8 mouse cellular contexts compared by ENCODE assay signal in genomic region chr8:69625095-69625789, GRCm38 (mm10). TPM values are rescaled to one million over a fixed set of nuclear protein-coding genes. Genes with fewer than 3 reads are reported as not detected.
A peak's percentile ranks its signal among the peaks of the same experiment; 100 is the strongest.
DNase-seq lines count a peak whose midpoint lies in the region; ATAC-seq and TF ChIP-seq lines count a peak whose summit lies in the region.

Zfp868 (minus strand) TSS chr8:69625548.

- in situ Hi-C loops in CH12.LX (cut with MboI; ENCODE audit: low pct_ligation_motif_present, low pct_unique_long_range_greater_than_20kb, low sequenced_read_pairs), result no loop called here

- H3K27ac ChIP-seq in CH12.LX (ENCODE audit: insufficient read depth, low read depth), result peak within 1 kb of the TSS; percentile 68
- peak within 1 kb of the TSS; percentile 92 for H3K27ac ChIP-seq in forebrain, embryonic 11.5 days (ENCODE audit: low read depth, low read length)
- H3K27ac ChIP-seq in heart, embryonic 16.5 days (ENCODE audit: low read length), result peak within 1 kb of the TSS; percentile 99
- peak within 1 kb of the TSS; percentile 96 for H3K27ac ChIP-seq in liver, embryonic 15.5 days (replicated peaks)
- H3K27ac ChIP-seq in neural tube, embryonic 12.5 days, result peak within 1 kb of the TSS; percentile 94

- TF ChIP-seq EP300 in CH12.LX (IDR thresholded peaks at IDR 0.05; ENCODE audit: low read length), result no peak

- H3K27me3 ChIP-seq in CH12.LX (replicated peaks), result no peaks in the 10 kb centered on the region
- no peaks in the 10 kb centered on the region for H3K27me3 ChIP-seq in forebrain, embryonic 11.5 days (ENCODE audit: control insufficient read depth, insufficient read depth, low read length)
- H3K27me3 ChIP-seq in heart, embryonic 16.5 days (ENCODE audit: control insufficient read depth, insufficient read depth, low read length), result no peaks in the 10 kb centered on the region
- no peaks in the 10 kb centered on the region for H3K27me3 ChIP-seq in liver, embryonic 15.5 days
- H3K27me3 ChIP-seq in neural tube, embryonic 12.5 days (replicated peaks), result no peaks in the 10 kb centered on the region

- H3K36me3 ChIP-seq in CH12.LX (replicated peaks in 1 of 2; ENCODE audit: control insufficient read depth in 1 of 2, insufficient read depth in 1 of 2, low read length in 1 of 2), result peaks cover 0 to 8% of the 10 kb centered on the region in 2 experiments
- H3K36me3 ChIP-seq in forebrain, embryonic 11.5 days (ENCODE audit: control insufficient read depth, insufficient read depth, low read length), result no peaks in the 10 kb centered on the region
- no peaks in the 10 kb centered on the region for H3K36me3 ChIP-seq in heart, embryonic 16.5 days (ENCODE audit: control insufficient read depth, insufficient read depth)
- H3K36me3 ChIP-seq in liver, embryonic 15.5 days (replicated peaks), result no peaks in the 10 kb centered on the region
- no peaks in the 10 kb centered on the region for H3K36me3 ChIP-seq in neural tube, embryonic 12.5 days

- peak; percentile 97 for DNase-seq in CH12.LX (ENCODE audit: extremely low read depth)
- peak; percentile 94 for DNase-seq in c-Kit-positive CD71-positive TER-119-negative erythroid progenitor cells, embryonic 14.5 days (ENCODE audit: low read depth)
- peak; percentile 98 for DNase-seq in forebrain, embryonic 11.5 days (ENCODE audit: low spot score)
- peak; percentile 97 to 99 for DNase-seq in kidney, postnatal 36 days
- DNase-seq in telencephalon, adult 2 months (ENCODE audit: low read depth, low spot score), result peak; percentile 97

- WGBS in forebrain, embryonic 11.5 days, result 1% methylated on average over 41 of the region's 41 CpGs
- WGBS in heart, embryonic 16.5 days, result under 1% methylated on average over 41 of the region's 41 CpGs
- WGBS in liver, embryonic 15.5 days (ENCODE audit: insufficient replicate concordance), result under 1% methylated on average over 41 of the region's 41 CpGs
- under 1% methylated on average over 41 of the region's 41 CpGs for WGBS in neural tube, embryonic 12.5 days

- H3K9ac ChIP-seq in CH12.LX (ENCODE audit: insufficient read depth, low read depth), result peak within 1 kb of the TSS; percentile 68
- peak within 1 kb of the TSS; percentile 95 for H3K9ac ChIP-seq in forebrain, embryonic 11.5 days (ENCODE audit: low read length)
- H3K9ac ChIP-seq in heart, embryonic 16.5 days (ENCODE audit: low read length), result peak within 1 kb of the TSS; percentile 99
- peak within 1 kb of the TSS; percentile 87 for H3K9ac ChIP-seq in liver, embryonic 15.5 days
- H3K9ac ChIP-seq in neural tube, embryonic 12.5 days, result peak within 1 kb of the TSS; percentile 82

- H3K4me1 ChIP-seq in CH12.LX (ENCODE audit: control insufficient read depth in 1 of 2, insufficient read depth in 2 of 2), result peaks cover 0 to 23% of the 10 kb centered on the region in 2 experiments; a peak in 2 of 4 replicates
- H3K4me1 ChIP-seq in forebrain, embryonic 11.5 days (replicated peaks; ENCODE audit: control insufficient read depth, insufficient read depth, low read length), result 0 out of 2 replicates have a peak, but pooled peaks cover 3% of the 10 kb centered on the region
- peaks cover 11% of the 10 kb centered on the region for H3K4me1 ChIP-seq in heart, embryonic 16.5 days (ENCODE audit: control insufficient read depth, insufficient read depth, low read length)
- H3K4me1 ChIP-seq in liver, embryonic 15.5 days (replicated peaks), result peaks cover 22% of the 10 kb centered on the region
- H3K4me1 ChIP-seq in neural tube, embryonic 12.5 days, result peaks cover 10% of the 10 kb centered on the region; the same call in 1 of the 2 replicates

- H3K9me3 ChIP-seq in CH12.LX (replicated peaks; ENCODE audit: low read length), result no peaks in the 10 kb centered on the region
- no peaks in the 10 kb centered on the region for H3K9me3 ChIP-seq in forebrain, embryonic 11.5 days (ENCODE audit: control insufficient read depth, low read length)
- H3K9me3 ChIP-seq in heart, embryonic 16.5 days (replicated peaks; ENCODE audit: control insufficient read depth, low read length), result no peaks in the 10 kb centered on the region
- H3K9me3 ChIP-seq in liver, embryonic 15.5 days (replicated peaks), result no peaks in the 10 kb centered on the region
- H3K9me3 ChIP-seq in neural tube, embryonic 12.5 days, result no peaks in the 10 kb centered on the region

- H3K79me2 ChIP-seq in CH12.LX (replicated peaks; ENCODE audit: control insufficient read depth, extremely low read depth, insufficient read depth, poor library complexity, severe bottlenecking), result peaks cover 6% of the 10 kb centered on the region

- peak in 1 of 2 experiments; percentile 90; a peak in 2 of 4 replicates for TF ChIP-seq CTCF in CH12.LX (conservative IDR thresholded peaks at IDR 0.05 in 1 of 2, IDR thresholded peaks at IDR 0.05 in 1 of 2; ENCODE audit: low read depth in 2 of 2, low read length in 2 of 2)

- peak within 1 kb of the TSS; percentile 81 for H3K4me2 ChIP-seq in CH12.LX (ENCODE audit: insufficient read depth, low read depth, poor library complexity, severe bottlenecking)
- H3K4me2 ChIP-seq in forebrain, embryonic 11.5 days (ENCODE audit: low read depth, low read length, severe bottlenecking), result peak within 1 kb of the TSS; percentile 58
- peak within 1 kb of the TSS; percentile 83 for H3K4me2 ChIP-seq in heart, embryonic 16.5 days (ENCODE audit: low read depth, low read length)
- H3K4me2 ChIP-seq in liver, embryonic 15.5 days, result peak within 1 kb of the TSS; percentile 70
- H3K4me2 ChIP-seq in neural tube, embryonic 12.5 days (replicated peaks), result peak within 1 kb of the TSS; percentile 56

- peak; percentile 95 for TF ChIP-seq POLR2A in CH12.LX (IDR thresholded peaks at IDR 0.05; ENCODE audit: low read depth, low read length)

- H3K4me3 ChIP-seq in CH12.LX (replicated peaks in 1 of 3; ENCODE audit: low read depth in 2 of 3, low read length in 2 of 3, poor library complexity in 1 of 3), result peak within 1 kb of the TSS; percentile 58 to 92 (median 70)
- peak within 1 kb of the TSS; percentile 78 for H3K4me3 ChIP-seq in forebrain, embryonic 11.5 days (ENCODE audit: low read depth, low read length)
- H3K4me3 ChIP-seq in heart, embryonic 16.5 days (ENCODE audit: low read length), result peak within 1 kb of the TSS; percentile 91
- peak within 1 kb of the TSS; percentile 82 for H3K4me3 ChIP-seq in liver, embryonic 15.5 days (replicated peaks)
- H3K4me3 ChIP-seq in neural tube, embryonic 12.5 days, result peak within 1 kb of the TSS; percentile 65

- dilution Hi-C loops in CH12.LX (cut with MboI; ENCODE audit: extremely low pct_ligation_motif_present, extremely low pct_unique_long_range_greater_than_20kb, low sequenced_read_pairs), result no loop called here

- peak; percentile 99 for ATAC-seq in forebrain, embryonic 11.5 days (replicated peaks; ENCODE audit: low FRiP score)
- peak; percentile 100 for ATAC-seq in heart, embryonic 16.5 days (replicated peaks; ENCODE audit: extremely low read depth, insufficient read depth, low FRiP score)
- ATAC-seq in liver, embryonic 15.5 days (ENCODE audit: insufficient read depth), result peak; percentile 98
- peak; percentile 100 for ATAC-seq in neural tube, embryonic 12.5 days (ENCODE audit: low FRiP score, low read depth)

- TF ChIP-seq RAD21 in CH12.LX (IDR thresholded peaks at IDR 0.05; ENCODE audit: low read depth, low read length), result peak; percentile 91

TF ChIP-seq in CH12.LX, 34 proteins besides CTCF, POLR2A, EP300 and RAD21 (continues in another document):
- TF ChIP-seq NELFE (IDR thresholded peaks at IDR 0.05; ENCODE audit: low read depth, low read length) (peak; percentile 88), ZNF384 (IDR thresholded peaks at IDR 0.05; ENCODE audit: low read depth, low read length) (no peak), USF1 (IDR thresholded peaks at IDR 0.05; ENCODE audit: low read depth, low read length) (no peak), ZMIZ1 (IDR thresholded peaks at IDR 0.05; ENCODE audit: low read depth, low read length) (peak; percentile 82), JUND (conservative IDR thresholded peaks at IDR 0.05; ENCODE audit: low read depth, low read length) (peak; percentile 76), MAX (IDR thresholded peaks at IDR 0.05; ENCODE audit: low read length) (peak; percentile 51; the same call in 1 of the 2 replicates), ZC3H11A (IDR thresholded peaks at IDR 0.05; ENCODE audit: low read depth, low read length) (0 out of 2 replicates have a peak, but pooled peaks have one; percentile 8), ELF1 (IDR thresholded peaks at IDR 0.05; ENCODE audit: low read depth, low read length) (peak; percentile 96), IRF4 (IDR thresholded peaks at IDR 0.05; ENCODE audit: low read depth, low read length) (peak; percentile 71), NRF1 (IDR thresholded peaks at IDR 0.05; ENCODE audit: low read depth, low read length) (peak; percentile 53), MEF2A (IDR thresholded peaks at IDR 0.05; ENCODE audit: borderline replicate concordance, low read depth, low read length) (peak; percentile 51; the same call in 1 of the 2 replicates), TCF12 (IDR thresholded peaks at IDR 0.05; ENCODE audit: low read depth, low read length) (peak; percentile 72), CHD2 (IDR thresholded peaks at IDR 0.05; ENCODE audit: low read length) (peak; percentile 89), MAZ (IDR thresholded peaks at IDR 0.05; ENCODE audit: low read depth, low read length) (peak; percentile 45; the same call in 1 of the 2 replicates), MYC (IDR thresholded peaks at IDR 0.05; ENCODE audit: low read depth, low read length) (0 out of 2 replicates have a peak, but pooled peaks have one; percentile 32), BHLHE40 (IDR thresholded peaks at IDR 0.05; ENCODE audit: low read depth, low read length) (0 out of 2 replicates have a peak, but pooled peaks have one; percentile 13), GABPA (IDR thresholded peaks at IDR 0.05; ENCODE audit: insufficient replicate concordance, low read depth, low read length) (peak; percentile 58; the same call in 1 of the 2 replicates), HCFC1 (IDR thresholded peaks at IDR 0.05; ENCODE audit: low read depth, low read length) (peak; percentile 90), SMC3 (IDR thresholded peaks at IDR 0.05; ENCODE audit: low read depth, low read length) (peak; percentile 73), UBTF (IDR thresholded peaks at IDR 0.05; ENCODE audit: low read depth, low read length) (no peak), MXI1 (IDR thresholded peaks at IDR 0.05; ENCODE audit: low read depth, low read length) (no peak; the same call in 1 of the 2 replicates)

RNA-seq across cellular contexts. Expression of gene Zfp868, which starts in this region (rescaled TPM):
- total RNA-seq in CH12.LX (2012; rRNA removed) (7.1 and 7.7 TPM in 2 replicates), CH12.LX (2014; rRNA removed) (16.2 and 17.6 TPM in 2 replicates)
- polyA plus RNA-seq in CH12.LX (2012; ENCODE audit: insufficient read length, low read depth), result 9.8 and 12.3 TPM in 2 replicates
- 35.6 and 37.7 TPM in 2 replicates for polyA plus RNA-seq in forebrain, embryonic 11.5 days (2014; fragmentation: Nextera tagmentation; extraction: Ambion mirVana)
- polyA plus RNA-seq in heart, embryonic 16.5 days (2015; fragmentation: Nextera tagmentation; extraction: Ambion mirVana), result 14.9 and 15.6 TPM in 2 replicates
- polyA plus RNA-seq in liver, embryonic 15.5 days (2015; fragmentation: Nextera tagmentation; extraction: Ambion mirVana), result 6.9 and 7.2 TPM in 2 replicates
- 38.1 and 41.5 TPM in 2 replicates for polyA plus RNA-seq in neural tube, embryonic 12.5 days (2016; fragmentation: Nextera tagmentation; extraction: Ambion mirVana)

Comparison
In these comparisons a context has a peak if more than half of its experiments do, and no peak if none do; other contexts are left out.
1. Peak in every context shown above with its lines: DNase-seq, ATAC-seq, H3K4me3 ChIP-seq and H3K27ac ChIP-seq.